Mouse (Mus musculus): Measurements from ENCODE around the gene Col27a1.

DNA sequence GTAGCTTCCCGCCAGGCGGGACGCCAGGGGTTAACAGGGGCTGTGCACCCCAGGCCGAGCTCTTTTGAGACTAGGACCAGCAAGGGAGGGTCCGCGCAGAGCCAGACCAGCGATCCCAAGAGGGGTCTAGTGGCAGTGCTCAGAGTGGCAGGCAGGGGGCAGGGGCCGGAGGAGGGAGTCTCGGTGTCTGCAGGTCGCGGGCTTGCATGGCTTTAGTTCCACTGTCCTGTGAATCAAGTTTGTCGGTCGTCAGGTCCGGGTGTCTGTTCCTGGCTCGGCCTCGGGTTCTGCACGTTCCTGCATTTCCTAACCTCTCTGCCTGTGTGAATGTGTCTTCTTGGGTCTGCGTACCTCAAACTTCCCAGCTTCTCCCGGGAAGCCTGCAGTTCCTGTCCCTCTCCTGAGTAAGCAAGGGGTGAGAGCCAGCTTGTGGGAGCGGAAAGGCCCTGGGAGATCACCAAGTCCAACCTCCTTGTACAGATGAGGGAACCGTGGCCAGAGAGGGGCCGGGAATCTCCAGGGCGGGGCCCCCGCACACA, 2.3 kb downstream of the Col27a1 start:
- TF ChIP-seq MAFK (IDR thresholded peaks at IDR 0.05; ENCODE audit: insufficient read depth, low read depth, low read length) (no peak), ZC3H11A (IDR thresholded peaks at IDR 0.05; ENCODE audit: borderline replicate concordance, low read depth, low read length) (no peak)
